Mouse (Mus musculus): ENCODE results near the gene Fam160a1.

The Fam160a1 gene

GRCm38 (mm10) chr3:85827815-85828214 is 10.7 kb upstream of the Fam160a1 start:
- DNase-seq (ENCODE audit: extremely low spot score, low read depth, low spot score): no peak

GRCm38 (mm10) chr3:85827283-85827682 is 10.2 kb upstream of the Fam160a1 start:
- no peak for DNase-seq (ENCODE audit: extremely low spot score, low read depth, low spot score)

DNA sequence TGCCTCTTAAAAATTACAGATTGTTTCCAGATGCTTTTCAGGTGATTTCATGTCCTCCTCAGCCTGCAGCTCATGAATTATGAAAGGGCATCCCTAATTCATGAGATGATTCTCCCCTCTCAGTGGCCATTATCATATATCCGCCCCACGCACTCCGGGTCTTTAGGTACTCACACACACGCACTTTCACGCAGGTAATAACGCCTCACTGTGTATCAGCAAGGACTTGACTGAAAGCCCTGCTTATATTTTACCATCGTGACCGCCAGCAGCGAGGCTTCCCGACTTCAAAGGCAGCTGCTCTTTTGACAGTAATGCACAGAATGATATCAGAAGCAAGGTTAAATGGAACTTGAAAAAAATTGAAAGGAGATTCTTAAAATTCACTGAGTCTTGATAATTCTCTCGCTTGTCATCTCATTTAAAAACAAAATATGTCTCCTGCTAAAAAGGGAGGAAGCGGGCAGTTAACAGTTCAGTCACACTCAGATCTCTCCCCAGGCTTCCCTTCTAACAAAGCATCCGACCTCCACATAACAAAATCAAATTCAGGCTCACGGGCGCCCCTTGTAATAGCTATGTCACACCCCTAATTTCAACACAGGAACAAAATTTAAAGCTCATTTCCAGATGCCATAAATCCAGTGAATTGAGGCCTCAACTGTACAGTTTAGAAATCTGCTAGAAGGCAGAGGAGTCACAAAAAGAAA is 3.9 kb upstream of the Fam160a1 start:
- DNase-seq (ENCODE audit: extremely low spot score, low read depth, low spot score): no peak

GRCm38 (mm10) chr3:85819319-85819718 is 2.2 kb upstream of the Fam160a1 start:
- DNase-seq (ENCODE audit: extremely low spot score, low read depth, low spot score): no peak

DNA sequence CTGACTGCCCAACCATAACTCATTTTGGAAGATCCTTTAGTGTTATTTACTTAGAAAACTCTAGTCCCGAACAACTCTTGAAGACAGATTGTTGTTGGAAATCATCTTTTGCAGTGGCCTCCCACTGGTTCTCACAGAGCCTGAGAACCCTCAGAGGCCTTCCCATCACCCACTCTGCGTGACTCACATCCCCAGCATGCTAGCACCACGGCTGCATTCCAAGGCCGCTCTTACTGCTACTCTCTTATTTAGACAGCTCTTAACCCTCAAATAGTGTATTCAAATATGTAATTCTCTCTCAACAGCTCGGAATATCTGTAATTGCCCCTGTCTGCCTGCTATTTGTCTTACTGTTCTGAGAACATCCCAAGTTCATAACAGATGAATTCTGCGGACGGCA is 2.9 kb downstream of the Fam160a1 start:
- no peak for DNase-seq (ENCODE audit: extremely low spot score, low read depth, low spot score)

- DNase-seq (ENCODE audit: extremely low spot score, low read depth, low spot score): peak; percentile 5
Observed at GRCm38 (mm10) chr3:85813101-85814014, 3.7 kb downstream of the Fam160a1 start.

DNA sequence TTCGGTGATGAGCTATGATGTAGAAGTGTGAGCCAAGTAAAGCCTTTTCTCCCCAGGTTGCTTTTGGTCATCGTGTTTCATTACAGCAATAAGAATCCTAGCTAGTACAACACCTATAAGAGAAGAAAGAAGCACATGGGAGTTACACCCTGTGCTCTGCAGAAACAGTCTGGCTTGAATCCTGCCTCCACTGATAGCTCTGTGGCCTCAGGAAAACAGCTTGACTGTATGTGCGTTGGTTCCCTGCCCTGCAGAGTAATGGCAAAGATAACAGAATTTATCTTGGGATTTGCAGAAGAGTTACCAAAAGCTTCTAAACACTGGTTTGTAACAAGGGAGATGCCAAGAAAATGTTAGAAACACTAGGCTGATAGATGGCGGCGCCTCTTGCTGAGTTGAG is 5.1 kb downstream of the Fam160a1 start:
- DNase-seq (ENCODE audit: extremely low spot score, low read depth, low spot score): no peak

DNA sequence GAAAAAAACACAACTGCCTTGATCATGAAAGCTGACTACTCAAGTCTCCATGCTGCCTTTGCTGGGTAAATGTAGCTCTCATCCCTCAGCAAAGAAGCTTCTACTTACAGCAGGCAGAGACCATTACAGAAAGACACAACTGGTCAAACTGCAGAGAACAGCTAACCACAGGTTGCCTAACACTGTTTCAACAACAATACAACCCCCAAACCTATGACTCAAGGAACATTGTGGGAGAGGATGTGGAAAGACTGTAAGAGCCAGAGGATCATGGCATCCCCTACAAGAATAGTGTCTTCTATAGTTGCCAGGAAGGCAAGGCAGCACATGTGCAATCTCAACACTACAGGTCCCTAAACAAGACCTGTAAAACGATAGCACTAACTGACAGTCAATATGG is 23.9 kb downstream of the Fam160a1 start:
- no peak for DNase-seq (ENCODE audit: extremely low spot score, low read depth, low spot score)

DNA sequence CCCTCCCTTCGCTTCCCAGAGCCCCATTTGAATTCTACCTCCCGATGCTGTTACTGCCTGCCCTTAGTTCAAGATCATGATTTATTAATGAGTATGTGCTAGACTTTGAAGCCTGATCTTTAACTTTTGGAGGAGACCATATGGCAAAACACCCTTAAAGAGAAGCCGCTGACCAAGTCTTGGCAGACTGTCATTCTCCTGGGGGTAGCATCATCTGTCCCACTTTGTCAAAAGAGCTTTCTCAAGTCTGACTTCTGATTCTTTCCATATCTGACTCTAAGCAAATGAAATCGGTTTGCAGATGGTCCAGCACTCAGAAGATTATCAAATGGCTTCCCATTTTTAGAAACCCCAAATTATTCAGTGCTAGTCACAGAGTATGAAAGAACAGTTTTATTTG is 27.3 kb downstream of the Fam160a1 start:
- no peak for DNase-seq (ENCODE audit: extremely low spot score, low read depth, low spot score)

- no peak for DNase-seq (ENCODE audit: extremely low spot score, low read depth, low spot score)
Observed at GRCm38 (mm10) chr3:85786501-85786900, 30.6 kb downstream of the Fam160a1 start.

GRCm38 (mm10) chr3:85780906-85781305 is 36.2 kb downstream of the Fam160a1 start:
- DNase-seq (ENCODE audit: extremely low spot score, low read depth, low spot score): no peak

- DNase-seq (ENCODE audit: extremely low spot score, low read depth, low spot score): no peak
Observed at GRCm38 (mm10) chr3:85780332-85780731, 36.8 kb downstream of the Fam160a1 start.

- no peak for DNase-seq (ENCODE audit: extremely low spot score, low read depth, low spot score)
Observed at GRCm38 (mm10) chr3:85777841-85778240, 39.2 kb downstream of the Fam160a1 start.

GRCm38 (mm10) chr3:85777356-85777755 is 39.7 kb downstream of the Fam160a1 start:
- no peak for DNase-seq (ENCODE audit: extremely low spot score, low read depth, low spot score)

DNA sequence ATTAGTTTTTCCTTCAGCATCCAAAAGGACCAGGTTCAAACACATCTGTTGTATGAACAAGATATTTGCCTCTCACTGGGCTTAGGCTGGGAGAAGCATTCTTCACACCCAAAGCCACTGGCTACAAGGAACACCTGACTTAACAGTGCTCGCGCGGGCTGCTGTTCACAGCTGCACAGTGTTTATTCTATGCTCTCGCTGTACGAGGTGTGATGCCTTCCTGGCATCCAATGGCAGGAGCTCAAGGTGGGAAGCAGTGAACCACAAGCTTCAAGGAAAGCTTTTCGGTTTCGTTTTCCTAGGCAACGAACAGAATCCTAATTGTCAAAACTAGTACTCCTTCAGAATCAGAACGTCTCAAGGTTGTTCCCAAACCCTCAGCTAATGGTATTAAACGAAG is 40.4 kb downstream of the Fam160a1 start:
- no peak for DNase-seq (ENCODE audit: extremely low spot score, low read depth, low spot score)

DNA sequence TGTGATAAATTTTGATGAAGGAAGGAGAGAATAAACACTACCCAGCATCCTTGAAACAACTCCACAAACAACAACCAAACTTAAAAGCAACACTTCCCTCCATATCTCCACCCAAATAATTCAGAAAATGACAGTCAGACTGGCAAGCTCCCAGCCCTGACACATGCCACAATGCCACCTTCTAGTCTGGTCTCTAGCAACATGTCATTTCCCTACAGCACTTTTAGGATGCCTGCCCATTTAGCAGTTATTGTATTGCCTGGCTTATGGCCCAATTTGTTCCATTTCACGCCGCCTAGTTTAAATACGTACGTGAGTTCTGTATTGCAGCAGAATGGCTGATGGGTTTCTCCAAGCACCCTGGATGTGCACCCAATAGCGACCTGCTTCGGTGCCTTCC is 41.0 kb downstream of the Fam160a1 start:
- no peak for DNase-seq (ENCODE audit: extremely low spot score, low read depth, low spot score)

- no peak for DNase-seq (ENCODE audit: extremely low spot score, low read depth, low spot score)
Observed at GRCm38 (mm10) chr3:85773886-85774285, 43.2 kb downstream of the Fam160a1 start.

- no peak for DNase-seq (ENCODE audit: extremely low spot score, low read depth, low spot score)
Observed at GRCm38 (mm10) chr3:85773425-85773824, 43.7 kb downstream of the Fam160a1 start.

DNA sequence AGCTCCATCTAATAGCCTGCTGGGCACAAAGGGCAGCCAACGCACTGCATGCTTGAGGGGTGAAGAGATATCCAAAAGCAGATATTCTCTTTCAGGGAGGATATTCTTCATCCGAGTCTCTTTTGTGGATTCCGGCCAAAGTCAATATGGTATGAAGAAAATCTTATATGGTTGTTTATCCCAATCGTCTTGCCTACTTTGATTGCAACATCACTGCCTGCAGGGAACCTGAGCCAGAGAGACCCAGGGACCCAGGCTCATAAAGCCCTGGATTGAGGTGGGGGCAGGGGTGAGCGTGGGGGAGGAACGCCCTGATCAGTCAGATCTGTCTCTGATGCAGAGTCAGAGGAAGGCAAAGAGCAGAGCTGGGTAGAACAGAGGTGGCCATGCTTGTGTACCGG is 52.2 kb downstream of the Fam160a1 start:
- DNase-seq (ENCODE audit: extremely low spot score, low read depth, low spot score): no peak

DNA sequence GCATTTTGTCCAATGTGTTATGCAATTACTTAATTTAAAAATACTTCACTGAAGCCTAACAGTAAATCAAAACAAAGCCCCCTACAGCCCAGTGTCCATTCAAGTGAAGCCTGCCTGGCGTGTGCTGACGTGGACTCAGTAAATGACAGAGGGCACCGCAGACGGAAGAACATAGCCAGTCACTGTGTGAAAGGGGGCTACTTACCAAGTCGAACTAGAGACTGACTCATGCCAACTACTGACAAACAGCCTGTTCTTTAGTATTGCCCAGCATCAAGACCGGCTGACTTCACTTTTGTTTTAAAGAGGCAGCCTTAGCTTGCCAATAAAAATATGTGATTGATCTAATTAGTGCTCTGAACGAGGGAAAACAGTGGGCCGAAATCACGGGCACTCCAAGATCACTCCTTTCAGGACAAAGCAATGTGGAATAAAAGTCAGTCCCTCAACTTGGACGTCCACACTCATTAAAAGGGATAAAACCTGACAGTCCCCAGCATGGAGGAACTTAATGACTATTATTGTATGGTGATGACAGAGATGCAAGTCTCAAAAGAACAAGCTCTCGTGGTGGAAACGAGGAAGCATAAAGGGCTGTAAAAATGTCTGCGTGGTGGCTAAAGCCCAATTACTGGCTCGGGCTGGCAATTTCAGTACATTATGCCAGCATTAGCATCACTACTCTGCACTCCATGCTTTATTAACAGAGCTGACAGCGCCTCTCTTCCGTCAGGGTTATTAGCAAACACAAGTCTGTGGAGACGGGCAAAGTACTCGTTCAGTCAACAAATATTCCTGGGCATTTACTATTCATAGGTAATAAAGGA is 52.9 kb downstream of the Fam160a1 start:
- DNase-seq (ENCODE audit: extremely low spot score, low read depth, low spot score): peak; percentile 37

DNA sequence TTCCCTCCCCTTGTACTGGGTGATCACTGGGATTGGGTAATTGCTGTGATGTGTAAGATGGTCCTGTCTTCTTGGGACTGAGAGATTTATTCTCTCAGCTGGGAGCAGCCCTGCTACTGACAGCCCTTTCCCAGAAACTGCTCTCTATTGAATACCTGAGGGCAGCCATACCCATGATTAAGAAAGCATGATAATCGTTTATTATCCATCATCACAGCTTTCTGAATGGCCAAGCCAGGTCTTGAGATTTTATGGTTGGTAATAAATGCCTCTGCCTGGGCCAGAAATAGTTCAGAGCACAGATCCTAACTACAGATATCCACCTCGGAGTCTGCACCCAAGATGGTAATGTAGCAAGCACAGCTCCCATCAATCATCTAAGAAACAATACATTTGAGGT is 59.1 kb downstream of the Fam160a1 start:
- DNase-seq (ENCODE audit: extremely low spot score, low read depth, low spot score): no peak
